Mouse (Mus musculus) ES-Bruce4 (cell line): Measurements from ENCODE around the gene Magi2.

Source experiments
- CTCF ChIP-seq: IDR thresholded peaks from one replicate; pipeline ENCODE4 v1.8.1; 2011; ENCODE audit warnings: low read depth, low read length
- EP300 ChIP-seq: IDR thresholded peaks from 2 replicates; pipeline ENCODE4 v1.6.1; 2011; ENCODE audit warnings: low read depth, low read length; ENCODE audit not compliant: insufficient read depth
- POLR2A ChIP-seq: IDR thresholded peaks from one replicate; pipeline ENCODE4 v1.8.1; 2011; ENCODE audit warnings: low read length; ENCODE audit not compliant: insufficient read depth

DNA sequence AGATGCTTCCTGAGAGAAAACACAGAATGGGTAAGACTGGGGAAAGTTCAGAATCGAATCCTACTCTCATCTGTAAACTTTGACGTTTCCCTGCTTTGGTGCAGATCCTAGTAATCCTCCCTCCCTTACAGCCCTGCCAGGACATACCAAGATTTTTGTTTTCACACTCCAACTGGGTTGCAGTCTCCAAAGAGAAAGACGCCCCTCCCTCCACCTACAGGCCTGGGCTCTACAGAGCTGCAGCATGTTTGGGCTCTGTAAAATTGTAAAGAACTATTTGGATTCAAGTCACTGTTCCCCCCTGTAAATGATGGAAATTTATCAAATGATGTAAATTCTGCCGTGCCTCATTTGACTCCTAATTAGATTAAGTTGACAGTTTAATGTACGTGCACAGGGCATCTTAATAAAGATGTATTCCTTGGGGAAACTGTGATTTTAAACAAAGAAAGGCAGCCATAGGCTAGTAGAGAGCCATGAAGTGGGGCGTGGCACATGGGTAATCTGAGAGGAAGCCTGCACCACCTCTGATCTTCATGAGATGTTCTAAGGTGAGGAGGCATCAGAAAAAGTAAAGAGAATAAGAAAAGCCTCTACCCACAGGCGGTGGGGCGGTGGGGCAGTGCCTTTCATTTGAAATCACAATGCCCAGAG, 1310.7 kb downstream of the Magi2 start:
- TF ChIP-seq CTCF = no peak
- no peak for TF ChIP-seq POLR2A
- no peak for TF ChIP-seq EP300
